Mouse (Mus musculus) kidney, adult 2 months (tissue): ENCODE results near the gene Zfp938. TPM values are rescaled to one million over a fixed set of nuclear protein-coding genes. Genes with fewer than 3 reads are reported as not detected.

Source experiments
- DNase-seq: peaks from one replicate; pipeline ENCODE4 v3.0.0; 2021
- H3K27ac ChIP-seq: fragments of 200-500 bp; 2 replicates; pipeline ENCODE4 v1.5.1; 2012; ENCODE audit warnings: low read depth, low read length, control low read depth, inconsistent platforms; ENCODE audit not compliant: insufficient read depth
- H3K27me3 ChIP-seq: fragments of 200-500 bp; replicated peaks from 2 replicates; pipeline ENCODE4 v1.6.1; 2012; ENCODE audit warnings: mild to moderate bottlenecking, moderate library complexity, low read length, inconsistent platforms; ENCODE audit not compliant: control insufficient read depth, insufficient read depth
- H3K36me3 ChIP-seq: fragments of 200-500 bp; 2 replicates; pipeline ENCODE4 v1.6.1; 2012; ENCODE audit warnings: mild to moderate bottlenecking, moderate library complexity, low read length, inconsistent platforms; ENCODE audit not compliant: control insufficient read depth, insufficient read depth
- H3K4me1 ChIP-seq: fragments of 200-500 bp; 2 replicates; pipeline ENCODE4 v1.6.1; 2011; ENCODE audit warnings: low read length; ENCODE audit not compliant: control insufficient read depth, insufficient read depth
- H3K4me3 ChIP-seq: fragments of 200-500 bp; 2 replicates; pipeline ENCODE4 v1.5.1; 2011; ENCODE audit warnings: mild to moderate bottlenecking, low read depth, low read length, control low read depth; ENCODE audit not compliant: insufficient read depth
- CTCF ChIP-seq: fragments of 200-500 bp; conservative IDR thresholded peaks from 2 replicates; pipeline ENCODE4 v1.5.1; 2011; ENCODE audit warnings: low read depth, mild to moderate bottlenecking, control low read depth, low read length, moderate library complexity, mixed read lengths; ENCODE audit not compliant: insufficient read depth, insufficient read length
- POLR2A ChIP-seq: fragments of 200-500 bp; IDR thresholded peaks from one replicate; pipeline ENCODE4 v1.6.1; 2011; ENCODE audit warnings: low read depth, low read length, control low read depth
- WGBS: fragments of 180-500 bp; shearing (Covaris S2); methylation state at CpG from one replicate; pipeline ENCODE4 v1.1.7; 2018; 5-methylcytosine and 5-hydroxymethylcytosine counted together
- polyA plus RNA-seq: library from polyadenylated mRNA; depleted of rRNA; stranded (reverse); fragments of >200 nt; gene quantifications from 2 replicates; pipeline ENCODE4 v1.2.3, GENCODE M21; 2012; rRNA removed

The Zfp938 gene
- 1.2 and 1.8 TPM in 2 replicates for polyA plus RNA-seq

DNA sequence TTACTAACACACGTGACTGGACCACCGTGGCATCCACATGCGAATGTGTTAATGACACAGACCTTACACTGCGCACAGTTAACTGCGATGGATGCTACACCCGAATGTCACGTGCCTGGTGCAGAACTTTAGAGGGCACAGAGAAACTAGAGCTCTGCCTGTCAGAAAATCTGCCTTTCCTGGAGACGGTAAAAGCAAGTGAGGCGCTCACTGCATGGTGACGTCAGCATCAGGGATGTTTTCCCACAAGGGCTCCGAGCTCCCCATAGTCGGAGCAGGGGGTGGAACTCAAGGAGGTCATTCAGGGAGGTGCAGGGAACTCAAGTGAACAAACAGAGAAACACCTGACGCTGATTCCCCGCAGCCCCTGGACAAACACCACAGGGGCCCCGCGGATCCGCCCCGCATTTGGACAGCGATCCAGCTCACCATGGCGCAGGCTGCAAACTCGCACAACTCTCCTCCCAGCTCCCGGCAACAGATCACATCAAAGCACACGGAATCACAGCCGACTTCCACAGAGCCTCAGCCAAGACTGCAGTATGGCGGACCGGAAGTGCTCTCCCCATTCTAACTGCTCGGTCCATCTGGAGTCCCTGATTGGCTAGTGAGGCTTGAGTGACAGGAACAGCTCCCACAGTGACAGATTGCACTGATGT lies at the start of gene Zfp938:
Zfp938 (minus strand) TSS at position 539 of the 659 bp plus-strand sequence.
- H3K27ac ChIP-seq = no peak within 1 kb of the TSS
- peak within 1 kb of the TSS; percentile 67 for H3K4me3 ChIP-seq
- WGBS = under 1% methylated on average over 27 of the region's 27 CpGs
- no peaks in the 10 kb centered on the region for H3K36me3 ChIP-seq
- peak; percentile 94 for DNase-seq
- TF ChIP-seq POLR2A = no peak
- TF ChIP-seq CTCF = no peak
- no peaks in the 10 kb centered on the region for H3K4me1 ChIP-seq
- no peaks in the 10 kb centered on the region for H3K27me3 ChIP-seq

DNA sequence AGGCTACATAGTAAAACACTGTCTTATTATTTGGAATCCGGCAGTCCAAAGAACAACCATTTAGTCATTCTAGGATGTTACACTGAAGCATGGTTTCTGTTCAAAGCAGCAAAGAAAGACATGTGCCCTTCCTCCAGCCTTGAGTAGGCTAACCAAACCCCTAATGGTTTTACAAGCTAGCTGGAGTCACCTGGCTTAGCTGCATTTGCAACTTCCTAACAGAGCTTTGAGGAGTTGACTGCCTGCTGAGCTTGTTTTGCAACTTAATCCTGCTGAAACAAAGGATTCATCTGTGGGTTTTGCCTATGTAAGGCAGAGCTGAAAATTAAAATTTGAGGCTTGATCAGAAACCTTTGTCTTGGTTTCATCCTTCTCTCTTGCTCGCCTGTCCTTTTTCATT lies 16.3 kb upstream of the Zfp938 start:
- TF ChIP-seq CTCF (no peak), POLR2A (no peak)
- no peaks in the 10 kb centered on the region for H3K36me3 ChIP-seq
- no peaks in the 10 kb centered on the region for H3K27me3 ChIP-seq
- H3K4me1 ChIP-seq = no peaks in the 10 kb centered on the region
- WGBS = 85% methylated on average over 2 of the region's 2 CpGs
- H3K27ac ChIP-seq = no peak overlapping the region
- no peak overlapping the region for H3K4me3 ChIP-seq
- no peak for DNase-seq

DNA sequence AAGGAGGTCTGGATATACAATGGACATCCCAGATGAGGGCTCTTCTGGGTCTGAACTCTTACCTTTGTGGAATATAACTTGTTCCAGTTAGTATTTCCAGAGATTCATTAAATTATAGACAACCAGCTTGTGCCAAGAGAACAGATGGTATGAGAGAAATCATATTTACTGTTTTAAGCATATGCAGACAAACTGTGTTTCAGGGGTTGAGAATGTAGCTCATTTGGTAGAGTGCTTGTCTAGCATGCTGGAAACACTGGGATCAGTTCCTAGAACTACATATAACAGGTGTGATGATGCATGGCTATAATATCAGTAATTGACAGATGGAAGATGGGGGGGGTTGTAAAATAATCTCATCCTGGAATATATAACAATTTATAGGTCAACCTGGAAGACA lies 3.9 kb upstream of the Zfp938 start:
- no peak overlapping the region for H3K4me3 ChIP-seq
- no peaks in the 10 kb centered on the region for H3K27me3 ChIP-seq
- no peak for TF ChIP-seq POLR2A
- no peak for TF ChIP-seq CTCF
- no peak overlapping the region for H3K27ac ChIP-seq
- H3K4me1 ChIP-seq = no peaks in the 10 kb centered on the region
- no peaks in the 10 kb centered on the region for H3K36me3 ChIP-seq
- DNase-seq = no peak

DNA sequence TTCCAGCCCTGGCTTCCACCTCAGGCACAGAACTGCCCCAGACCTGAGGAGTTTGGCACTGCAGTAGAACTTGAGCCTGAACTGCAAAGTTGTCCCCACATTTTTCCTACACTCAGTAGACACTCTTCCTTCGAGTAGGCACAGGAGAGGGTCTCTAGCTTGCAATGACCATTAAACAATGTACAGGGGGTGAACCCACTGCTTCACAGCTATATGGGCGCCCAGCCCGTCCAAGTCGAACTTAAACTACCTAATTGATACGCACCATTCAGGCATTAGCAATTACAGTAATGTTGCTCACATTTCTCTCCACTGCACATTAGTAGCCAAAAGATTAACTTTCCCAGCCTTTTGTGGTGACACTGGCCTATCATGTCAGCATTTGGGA lies 315 bp upstream of the Zfp938 start:
- no peak overlapping the region for H3K27ac ChIP-seq

DNA sequence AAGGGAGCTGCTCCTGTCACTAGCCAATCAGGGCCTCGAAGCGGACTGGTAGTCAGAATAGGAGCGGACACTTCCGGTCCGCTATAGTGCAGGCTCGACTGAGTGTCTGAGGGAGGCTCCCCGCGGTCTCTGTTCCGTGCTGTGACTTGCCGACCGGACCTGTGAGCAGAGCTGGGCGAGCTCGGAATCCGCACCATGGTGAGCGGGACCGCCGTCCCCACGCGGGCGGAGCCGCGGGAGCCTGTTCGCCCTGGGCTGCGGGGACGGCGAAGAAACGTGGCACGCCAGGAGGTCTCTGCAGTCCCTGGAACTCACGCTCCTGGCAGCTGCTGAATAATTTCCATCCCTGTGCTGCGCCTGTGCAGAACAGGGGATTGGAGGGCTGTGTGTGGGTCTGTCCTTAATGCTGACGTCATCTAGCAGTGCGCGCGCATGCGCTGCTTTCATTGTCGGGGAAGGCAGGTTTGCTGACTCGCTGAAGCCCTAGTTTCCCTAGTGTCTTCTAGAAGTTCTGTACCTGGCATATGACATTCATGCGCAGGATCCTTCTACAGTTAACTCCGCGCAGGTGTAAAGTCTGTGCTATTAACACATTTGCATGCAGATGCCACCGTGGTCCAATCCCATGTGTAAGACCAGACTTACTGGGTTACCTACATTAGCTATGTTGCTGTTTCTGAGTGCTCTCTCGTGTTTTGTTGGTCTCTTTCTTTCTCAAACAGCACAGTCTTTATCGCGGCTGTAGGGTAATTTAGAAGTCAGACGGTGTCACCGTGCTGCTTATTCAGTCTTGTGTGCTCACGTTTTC lies 62.6 kb downstream of the Zfp938 start:
- Histone ChIP-seq H3K4me1 (0 out of 2 replicates have a peak, but pooled peaks cover 3% of the 10 kb centered on the region), H3K36me3 (no peaks in the 10 kb centered on the region), H3K27me3 (no peaks in the 10 kb centered on the region), H3K4me3 (peak overlapping the region; percentile 75), H3K27ac (peak overlapping the region; percentile 53)
- peak; percentile 89 for DNase-seq
- WGBS = 4% methylated on average over 47 of the region's 47 CpGs
- TF ChIP-seq CTCF (no peak), POLR2A (no peak)

More for the DNA sequence above, 315 bp upstream of the Zfp938 start:
- DNase-seq = no peak
- WGBS = 66% methylated on average over 5 of the region's 5 CpGs
- no peaks in the 10 kb centered on the region for H3K4me1 ChIP-seq
- no peaks in the 10 kb centered on the region for H3K27me3 ChIP-seq
- peak overlapping the region; percentile 67 for H3K4me3 ChIP-seq
- TF ChIP-seq POLR2A (no peak), CTCF (no peak)
- H3K36me3 ChIP-seq = no peaks in the 10 kb centered on the region

Other genes with a start within 250 kb of the Zfp938 start
- 0.73 and 1.3 TPM in 2 replicates for gene Zfp873, start 193.2 kb downstream of the Zfp938 start, polyA plus RNA-seq
- 0.11 and 0.16 TPM in 2 replicates for gene BC024063, start 157.9 kb downstream of the Zfp938 start, polyA plus RNA-seq
- 0.29 and 0.61 TPM in 2 replicates for gene AU041133, start 113.3 kb downstream of the Zfp938 start, polyA plus RNA-seq
- gene 4932415D10Rik, start 75.3 kb upstream of the Zfp938 start, polyA plus RNA-seq = 0.01 TPM in 1 of 2 replicates, not detected in the other
- gene Gm4924, start 113.0 kb upstream of the Zfp938 start, polyA plus RNA-seq = 0.56 and 0.86 TPM in 2 replicates